In genomic region chr4:33799110-33799509, GRCm38 (mm10) we compare ENCODE assay signal across 19 mouse cellular contexts.
DNase-seq lines count a peak whose midpoint lies in the region; ATAC-seq and TF ChIP-seq lines count a peak whose summit lies in the region.
"Had no signal": no experiment of that assay in that cellular context is flagged by ENCODE, and none has a peak within 500 bp of the region (broad histone marks: within the 10 kb centered on the region; RNA-seq: fewer than 3 reads in every experiment).

No protein-coding gene starts in this region.

- H3K4me3 ChIP-seq in forebrain, embryonic 12.5 days (replicated peaks): no peak overlapping the region
- no peak overlapping the region for H3K4me3 ChIP-seq in forebrain, embryonic 11.5 days (ENCODE audit: low read depth, low read length)
- no peak overlapping the region for H3K4me3 ChIP-seq in midbrain, embryonic 15.5 days
- H3K4me3 ChIP-seq: erythroblast, embryonic 14.5 days; gastrocnemius, adult 2 months; heart, embryonic 10.5 days; left cerebral cortex, adult 2 months; limb, embryonic 13.5 days had no signal

- no peak for TF ChIP-seq POLR2A in brain, embryonic 14.5 days (IDR thresholded peaks at IDR 0.05; ENCODE audit: borderline replicate concordance, extremely low read depth, insufficient read depth, insufficient read length, poor library complexity, severe bottlenecking)

- no peak overlapping the region for H3K9ac ChIP-seq in forebrain, embryonic 12.5 days
- H3K9ac ChIP-seq in forebrain, embryonic 11.5 days (ENCODE audit: low read length): no peak overlapping the region
- no peak overlapping the region for H3K9ac ChIP-seq in midbrain, embryonic 15.5 days
- H3K9ac ChIP-seq: limb, embryonic 13.5 days; liver, postnatal 0 days had no signal

- 0 out of 2 replicates have a peak overlapping the region, but pooled peaks have one; percentile 6 for H3K27ac ChIP-seq in forebrain, embryonic 12.5 days
- no peak overlapping the region for H3K27ac ChIP-seq in forebrain, embryonic 11.5 days (ENCODE audit: low read depth, low read length)
- peak overlapping the region; percentile 39 for H3K27ac ChIP-seq in midbrain, embryonic 15.5 days
- H3K27ac ChIP-seq: gastrocnemius, adult 2 months; heart, embryonic 10.5 days; left cerebral cortex, adult 2 months; limb, embryonic 13.5 days had no signal

- 40% methylated on average over 6 of the region's 6 CpGs for WGBS in forebrain, embryonic 12.5 days
- WGBS in forebrain, embryonic 11.5 days: 48% methylated on average over 6 of the region's 6 CpGs
- 38% methylated on average over 6 of the region's 6 CpGs for whole genome bisulfite sequencing in midbrain, embryonic 15.5 days

- no peak overlapping the region for H3K4me2 ChIP-seq in forebrain, embryonic 12.5 days
- H3K4me2 ChIP-seq in forebrain, embryonic 11.5 days (ENCODE audit: low read depth, low read length, severe bottlenecking): no peak overlapping the region
- H3K4me2 ChIP-seq in midbrain, embryonic 15.5 days: 0 out of 2 replicates have a peak overlapping the region, but pooled peaks have one; percentile 4
- H3K4me2 ChIP-seq: limb, embryonic 13.5 days had no signal

- H3K9me3 ChIP-seq in forebrain, embryonic 12.5 days: no peaks in the 10 kb centered on the region
- H3K9me3 ChIP-seq in forebrain, embryonic 11.5 days (ENCODE audit: control insufficient read depth, low read length): no peaks in the 10 kb centered on the region
- H3K9me3 ChIP-seq in midbrain, embryonic 15.5 days: no peaks in the 10 kb centered on the region
- H3K9me3 ChIP-seq: heart, embryonic 10.5 days; limb, embryonic 13.5 days had no signal

- H3K27me3 ChIP-seq in forebrain, embryonic 12.5 days: no peaks in the 10 kb centered on the region
- H3K27me3 ChIP-seq in forebrain, embryonic 11.5 days (ENCODE audit: control insufficient read depth, insufficient read depth, low read length): no peaks in the 10 kb centered on the region
- H3K27me3 ChIP-seq in midbrain, embryonic 15.5 days (replicated peaks): no peaks in the 10 kb centered on the region
- H3K27me3 ChIP-seq: limb, embryonic 13.5 days had no signal

- no peak for ATAC-seq in forebrain, embryonic 12.5 days (ENCODE audit: low FRiP score)
- ATAC-seq in forebrain, embryonic 11.5 days (replicated peaks; ENCODE audit: low FRiP score): no peak
- ATAC-seq in midbrain, embryonic 15.5 days (replicated peaks): peak; percentile 63; the same call in 1 of the 2 replicates
- ATAC-seq: liver, postnatal 0 days had no signal

- DNase-seq in forebrain, embryonic 11.5 days (ENCODE audit: low spot score): no peak
- DNase-seq in brain, embryonic 14.5 days (ENCODE audit: low read depth): peak; percentile 58
- peak; percentile 56 to 59 for DNase-seq in cerebellum, postnatal 25 days
- DNase-seq in Muller cell, postnatal 12 days (ENCODE audit: inconsistent ontology term): no peak
- no peak for DNase-seq in urinary bladder, postnatal 4 days (ENCODE audit: low spot score in 2 of 2)
- no peak for DNase-seq in heart, postnatal 4 days
- DNase-seq: adrenal gland, adult 2 months; gastrocnemius, adult 2 months; heart, postnatal 36 days; kidney, adult 18-20 months; liver, postnatal 0 days; lung, postnatal 4 days; right cerebral cortex, postnatal 25 days had no signal

- no peaks in the 10 kb centered on the region for H3K4me1 ChIP-seq in forebrain, embryonic 12.5 days
- no peaks in the 10 kb centered on the region for H3K4me1 ChIP-seq in forebrain, embryonic 11.5 days (replicated peaks; ENCODE audit: control insufficient read depth, insufficient read depth, low read length)
- peaks cover 7% of the 10 kb centered on the region for H3K4me1 ChIP-seq in midbrain, embryonic 15.5 days
- H3K4me1 ChIP-seq: heart, embryonic 10.5 days; limb, embryonic 13.5 days had no signal

- no peaks in the 10 kb centered on the region for H3K36me3 ChIP-seq in forebrain, embryonic 12.5 days (replicated peaks)
- H3K36me3 ChIP-seq in forebrain, embryonic 11.5 days (ENCODE audit: control insufficient read depth, insufficient read depth, low read length): no peaks in the 10 kb centered on the region
- no peaks in the 10 kb centered on the region for H3K36me3 ChIP-seq in midbrain, embryonic 15.5 days (replicated peaks)
- H3K36me3 ChIP-seq: heart, embryonic 10.5 days; limb, embryonic 13.5 days had no signal

- TF ChIP-seq CTCF in brain, embryonic 14.5 days (IDR thresholded peaks at IDR 0.05; ENCODE audit: borderline replicate concordance, extremely low read depth, insufficient read depth, insufficient read length): no peak

Comparison
In these comparisons a context has a peak if more than half of its experiments do, and no peak if none do; other contexts are left out.
1. DNase-seq: peak in brain, embryonic 14.5 days (single experiment) and cerebellum, postnatal 25 days (2 of 2); none in forebrain, embryonic 11.5 days (single experiment), Muller cell, postnatal 12 days (single experiment), urinary bladder, postnatal 4 days (0 of 2) and heart, postnatal 4 days (single experiment).